Mouse (Mus musculus): ENCODE measurements at regions not wholly inside any gene's neighbourhood (a gene's known extent, or its start where the extent isn't known, plus 50 kb on each side); places are given as distances from the start of the nearest gene placed in this dataset.

- no peaks in the 10 kb centered on the region for H3K36me3 ChIP-seq (ENCODE audit: control insufficient read depth, insufficient read depth, low read length)
- no peak overlapping the region for H3K4me2 ChIP-seq (ENCODE audit: low read depth, low read length)
- ATAC-seq: no peak
- no peak overlapping the region for H3K9ac ChIP-seq (ENCODE audit: low read depth, low read length)
- H3K9me3 ChIP-seq (ENCODE audit: control insufficient read depth, low read length): no peaks in the 10 kb centered on the region
- peaks cover 13% of the 10 kb centered on the region; the same call in 1 of the 2 replicates for H3K4me1 ChIP-seq (ENCODE audit: control insufficient read depth, insufficient read depth, low read length)
- WGBS: 49% methylated on average over 6 of the region's 6 CpGs
- no peak overlapping the region for H3K27ac ChIP-seq (ENCODE audit: low read length)
- no peaks in the 10 kb centered on the region for H3K27me3 ChIP-seq (replicated peaks; ENCODE audit: control insufficient read depth, insufficient read depth, low read length)
- H3K4me3 ChIP-seq (ENCODE audit: low read length): no peak overlapping the region
Observed at GRCm38 (mm10) chr13:28810326-28811080, 143.0 kb downstream of the Sox4 start.

- H3K9me3 ChIP-seq (ENCODE audit: control insufficient read depth, low read length): no peaks in the 10 kb centered on the region
- H3K4me2 ChIP-seq (ENCODE audit: low read depth, low read length): no peak overlapping the region
- no peak overlapping the region for H3K4me3 ChIP-seq (ENCODE audit: low read length)
- no peak overlapping the region for H3K27ac ChIP-seq (ENCODE audit: low read length)
- H3K27me3 ChIP-seq (replicated peaks; ENCODE audit: control insufficient read depth, insufficient read depth, low read length): no peaks in the 10 kb centered on the region
- 64% methylated on average over 4 of the region's 4 CpGs for WGBS
- no peak for ATAC-seq
- H3K4me1 ChIP-seq (ENCODE audit: control insufficient read depth, insufficient read depth, low read length): no peaks in the 10 kb centered on the region
- H3K36me3 ChIP-seq (ENCODE audit: control insufficient read depth, insufficient read depth, low read length): no peaks in the 10 kb centered on the region
- no peak overlapping the region for H3K9ac ChIP-seq (ENCODE audit: low read depth, low read length)
Observed at GRCm38 (mm10) chr13:28805302-28805701, 148.2 kb downstream of the Sox4 start.

- Histone ChIP-seq H3K27me3 (replicated peaks; ENCODE audit: control insufficient read depth, insufficient read depth, low read length) (no peaks in the 10 kb centered on the region), H3K4me1 (ENCODE audit: control insufficient read depth, insufficient read depth, low read length) (no peaks in the 10 kb centered on the region), H3K9ac (ENCODE audit: low read depth, low read length) (no peak overlapping the region), H3K36me3 (ENCODE audit: control insufficient read depth, insufficient read depth, low read length) (no peaks in the 10 kb centered on the region), H3K4me3 (ENCODE audit: low read length) (no peak overlapping the region), H3K4me2 (ENCODE audit: low read depth, low read length) (no peak overlapping the region), H3K27ac (ENCODE audit: low read length) (no peak overlapping the region), H3K9me3 (ENCODE audit: control insufficient read depth, low read length) (no peaks in the 10 kb centered on the region)
- WGBS: 64% methylated on average over 8 of the region's 8 CpGs
- ATAC-seq: no peak
Observed at GRCm38 (mm10) chr13:28801210-28801954, 152.1 kb downstream of the Sox4 start.

- H3K4me3 ChIP-seq (ENCODE audit: low read length): no peak overlapping the region
- H3K9me3 ChIP-seq (ENCODE audit: control insufficient read depth, low read length): no peaks in the 10 kb centered on the region
- H3K36me3 ChIP-seq (ENCODE audit: control insufficient read depth, insufficient read depth, low read length): no peaks in the 10 kb centered on the region
- no peak overlapping the region for H3K4me2 ChIP-seq (ENCODE audit: low read depth, low read length)
- no peaks in the 10 kb centered on the region for H3K27me3 ChIP-seq (replicated peaks; ENCODE audit: control insufficient read depth, insufficient read depth, low read length)
- H3K9ac ChIP-seq (ENCODE audit: low read depth, low read length): no peak overlapping the region
- no peak overlapping the region for H3K27ac ChIP-seq (ENCODE audit: low read length)
- no peaks in the 10 kb centered on the region for H3K4me1 ChIP-seq (ENCODE audit: control insufficient read depth, insufficient read depth, low read length)
- WGBS: 64% methylated on average over 1 of the region's 1 CpGs
- no peak for ATAC-seq
Observed at GRCm38 (mm10) chr13:28800676-28801075, 152.8 kb downstream of the Sox4 start.

- H3K27me3 ChIP-seq (replicated peaks; ENCODE audit: control insufficient read depth, insufficient read depth, low read length): no peaks in the 10 kb centered on the region
- no peak for ATAC-seq
- 0 out of 2 replicates have a peak, but pooled peaks cover 2% of the 10 kb centered on the region for H3K4me1 ChIP-seq (ENCODE audit: control insufficient read depth, insufficient read depth, low read length)
- H3K27ac ChIP-seq (ENCODE audit: low read length): no peak overlapping the region
- no peak overlapping the region for H3K9ac ChIP-seq (ENCODE audit: low read depth, low read length)
- no peak overlapping the region for H3K4me2 ChIP-seq (ENCODE audit: low read depth, low read length)
- H3K9me3 ChIP-seq (ENCODE audit: control insufficient read depth, low read length): no peaks in the 10 kb centered on the region
- H3K36me3 ChIP-seq (ENCODE audit: control insufficient read depth, insufficient read depth, low read length): no peaks in the 10 kb centered on the region
- WGBS: 67% methylated on average over 1 of the region's 1 CpGs
- no peak overlapping the region for H3K4me3 ChIP-seq (ENCODE audit: low read length)
Observed at GRCm38 (mm10) chr13:28799474-28799873, 154.0 kb downstream of the Sox4 start.

- no peak overlapping the region for H3K4me2 ChIP-seq (ENCODE audit: low read depth, low read length)
- no peak overlapping the region for H3K4me3 ChIP-seq (ENCODE audit: low read length)
- H3K9ac ChIP-seq (ENCODE audit: low read depth, low read length): no peak overlapping the region
- H3K27me3 ChIP-seq (replicated peaks; ENCODE audit: control insufficient read depth, insufficient read depth, low read length): no peaks in the 10 kb centered on the region
- 0 out of 2 replicates have a peak, but pooled peaks cover 7% of the 10 kb centered on the region for H3K4me1 ChIP-seq (ENCODE audit: control insufficient read depth, insufficient read depth, low read length)
- no peaks in the 10 kb centered on the region for H3K9me3 ChIP-seq (ENCODE audit: control insufficient read depth, low read length)
- no peak overlapping the region for H3K27ac ChIP-seq (ENCODE audit: low read length)
- no peak for ATAC-seq
- 72% methylated on average over 8 of the region's 8 CpGs for WGBS
- H3K36me3 ChIP-seq (ENCODE audit: control insufficient read depth, insufficient read depth, low read length): no peaks in the 10 kb centered on the region
Observed at GRCm38 (mm10) chr13:28797617-28798475, 155.7 kb downstream of the Sox4 start.

GRCm38 (mm10) chr13:28795274-28795673 is 158.2 kb downstream of the Sox4 start:
- WGBS: 75% methylated on average over 7 of the region's 7 CpGs
- Histone ChIP-seq H3K9ac (ENCODE audit: low read depth, low read length) (no peak overlapping the region), H3K27me3 (replicated peaks; ENCODE audit: control insufficient read depth, insufficient read depth, low read length) (no peaks in the 10 kb centered on the region), H3K4me2 (ENCODE audit: low read depth, low read length) (no peak overlapping the region), H3K4me3 (ENCODE audit: low read length) (no peak overlapping the region), H3K9me3 (ENCODE audit: control insufficient read depth, low read length) (no peaks in the 10 kb centered on the region), H3K4me1 (ENCODE audit: control insufficient read depth, insufficient read depth, low read length) (0 out of 2 replicates have a peak, but pooled peaks cover 7% of the 10 kb centered on the region), H3K36me3 (ENCODE audit: control insufficient read depth, insufficient read depth, low read length) (no peaks in the 10 kb centered on the region), H3K27ac (ENCODE audit: low read length) (no peak overlapping the region)
- ATAC-seq: no peak

- Histone ChIP-seq H3K4me1 (ENCODE audit: control insufficient read depth, insufficient read depth, low read length) (0 out of 2 replicates have a peak, but pooled peaks cover 7% of the 10 kb centered on the region), H3K27ac (ENCODE audit: low read length) (no peak overlapping the region), H3K9me3 (ENCODE audit: control insufficient read depth, low read length) (no peaks in the 10 kb centered on the region), H3K9ac (ENCODE audit: low read depth, low read length) (no peak overlapping the region), H3K36me3 (ENCODE audit: control insufficient read depth, insufficient read depth, low read length) (no peaks in the 10 kb centered on the region), H3K4me2 (ENCODE audit: low read depth, low read length) (no peak overlapping the region), H3K4me3 (ENCODE audit: low read length) (no peak overlapping the region), H3K27me3 (replicated peaks; ENCODE audit: control insufficient read depth, insufficient read depth, low read length) (no peaks in the 10 kb centered on the region)
- WGBS: 66% methylated on average over 3 of the region's 3 CpGs
- no peak for ATAC-seq
Observed at GRCm38 (mm10) chr13:28794547-28794946, 159.0 kb downstream of the Sox4 start.

All from intestine, embryonic 16.5 days (tissue).